Mouse (Mus musculus): ENCODE results near the gene Kansl3. TPM values are rescaled to one million over a fixed set of nuclear protein-coding genes. Genes with fewer than 3 reads are reported as not detected.

The Kansl3 gene
- polyA plus RNA-seq, 1 experiment from 2014 or later: 45.1 TPM

DNA sequence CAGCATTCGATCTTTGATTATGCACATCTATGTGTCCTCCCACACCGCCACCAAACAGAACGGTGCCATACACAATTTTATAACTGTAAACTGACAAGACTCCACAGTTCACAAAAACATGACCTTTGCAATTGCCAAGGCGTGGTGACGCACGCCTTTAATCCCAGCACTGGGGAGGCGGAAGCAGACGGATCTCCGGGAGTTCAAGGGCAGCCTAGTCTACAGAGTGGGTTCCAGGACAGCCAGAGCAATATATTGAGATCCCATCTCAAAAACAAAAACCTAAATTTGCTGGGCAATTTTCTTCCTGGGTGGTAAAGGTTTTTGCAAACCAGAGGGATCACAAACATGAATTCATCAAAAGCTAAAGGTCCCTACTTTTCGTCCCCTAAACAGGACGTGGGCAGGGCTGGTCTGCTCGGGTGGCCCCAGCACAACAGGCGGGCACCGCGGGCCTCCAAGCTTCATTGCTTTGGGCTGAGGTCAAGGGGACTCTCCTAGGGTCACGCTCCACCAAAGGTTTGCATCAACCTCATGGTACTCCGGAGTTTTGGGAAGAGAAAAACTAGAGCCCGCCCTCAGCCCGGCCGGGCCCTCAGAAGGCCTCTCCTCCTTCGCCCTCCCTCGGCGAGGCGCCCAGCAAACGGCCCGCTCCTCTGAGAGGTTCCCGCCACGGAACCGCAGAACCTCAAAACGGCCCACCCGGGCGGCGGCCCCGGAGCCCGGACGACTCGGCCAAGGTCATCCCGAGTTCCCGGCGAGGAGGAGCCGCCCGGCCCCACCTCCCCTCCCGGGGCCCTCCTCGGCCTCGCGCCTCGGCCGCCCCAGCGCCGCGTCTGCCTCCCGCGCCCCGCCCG, 641 bp downstream of the Kansl3 start:
- no peaks in the 10 kb centered on the region for H3K27me3 ChIP-seq (ENCODE audit: control insufficient read depth, insufficient read depth, low read length)
- peak overlapping the region; percentile 84 for H3K9ac ChIP-seq (replicated peaks; ENCODE audit: low read depth, low read length)
- H3K9me3 ChIP-seq (ENCODE audit: control insufficient read depth, low read depth, low read length): no peaks in the 10 kb centered on the region
- H3K4me1 ChIP-seq (ENCODE audit: control insufficient read depth, insufficient read depth, low read length): peaks cover 13% of the 10 kb centered on the region; the same call in 1 of the 2 replicates
- peak overlapping the region; percentile 84 for H3K4me3 ChIP-seq (ENCODE audit: low read depth, low read length)
- peak overlapping the region; percentile 66; the same call in 1 of the 2 replicates for H3K27ac ChIP-seq (ENCODE audit: low read length)
- 3% methylated on average over 53 of the region's 55 CpGs for WGBS
- ATAC-seq (ENCODE audit: insufficient number of reproducible peaks, insufficient read depth, low FRiP score, low read depth): peak; percentile 84
- peak overlapping the region; percentile 80 for H3K4me2 ChIP-seq (replicated peaks; ENCODE audit: low read depth, low read length)
- H3K36me3 ChIP-seq (ENCODE audit: control insufficient read depth, insufficient read depth, low read length): peaks cover 20% of the 10 kb centered on the region

DNA sequence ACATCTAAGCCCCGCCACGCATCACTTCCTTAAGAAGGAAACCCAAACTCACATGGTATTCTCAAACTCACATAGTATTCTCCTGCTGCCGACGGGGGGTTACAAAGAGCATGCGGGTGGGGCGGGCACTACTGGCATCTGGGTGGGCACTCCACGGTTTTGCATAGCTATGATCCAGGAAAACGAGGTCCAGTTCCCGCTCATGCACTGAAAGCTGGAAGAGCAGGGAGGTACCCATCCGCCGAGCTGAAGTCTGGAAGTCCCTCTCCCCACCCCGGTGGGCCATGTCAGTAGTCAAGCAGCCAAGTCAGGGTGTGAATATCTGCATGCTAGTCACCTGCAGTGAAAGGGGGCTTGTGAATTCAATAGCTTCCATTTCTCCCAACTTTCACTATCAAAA, 1.3 kb downstream of the Kansl3 start:
- no peak for ATAC-seq (ENCODE audit: insufficient number of reproducible peaks, insufficient read depth, low FRiP score, low read depth)
- no peak overlapping the region for H3K27ac ChIP-seq (ENCODE audit: low read length)
- H3K4me3 ChIP-seq (ENCODE audit: low read depth, low read length): peak overlapping the region; percentile 84
- no peaks in the 10 kb centered on the region for H3K27me3 ChIP-seq (ENCODE audit: control insufficient read depth, insufficient read depth, low read length)
- H3K9ac ChIP-seq (replicated peaks; ENCODE audit: low read depth, low read length): 0 out of 2 replicates have a peak overlapping the region, but pooled peaks have one; percentile 84
- peak overlapping the region; percentile 80 for H3K4me2 ChIP-seq (replicated peaks; ENCODE audit: low read depth, low read length)
- WGBS: 51% methylated on average over 12 of the region's 12 CpGs
- no peaks in the 10 kb centered on the region for H3K9me3 ChIP-seq (ENCODE audit: control insufficient read depth, low read depth, low read length)
- H3K4me1 ChIP-seq (ENCODE audit: control insufficient read depth, insufficient read depth, low read length): peaks cover 13% of the 10 kb centered on the region; the same call in 1 of the 2 replicates
- peaks cover 20% of the 10 kb centered on the region for H3K36me3 ChIP-seq (ENCODE audit: control insufficient read depth, insufficient read depth, low read length)

DNA sequence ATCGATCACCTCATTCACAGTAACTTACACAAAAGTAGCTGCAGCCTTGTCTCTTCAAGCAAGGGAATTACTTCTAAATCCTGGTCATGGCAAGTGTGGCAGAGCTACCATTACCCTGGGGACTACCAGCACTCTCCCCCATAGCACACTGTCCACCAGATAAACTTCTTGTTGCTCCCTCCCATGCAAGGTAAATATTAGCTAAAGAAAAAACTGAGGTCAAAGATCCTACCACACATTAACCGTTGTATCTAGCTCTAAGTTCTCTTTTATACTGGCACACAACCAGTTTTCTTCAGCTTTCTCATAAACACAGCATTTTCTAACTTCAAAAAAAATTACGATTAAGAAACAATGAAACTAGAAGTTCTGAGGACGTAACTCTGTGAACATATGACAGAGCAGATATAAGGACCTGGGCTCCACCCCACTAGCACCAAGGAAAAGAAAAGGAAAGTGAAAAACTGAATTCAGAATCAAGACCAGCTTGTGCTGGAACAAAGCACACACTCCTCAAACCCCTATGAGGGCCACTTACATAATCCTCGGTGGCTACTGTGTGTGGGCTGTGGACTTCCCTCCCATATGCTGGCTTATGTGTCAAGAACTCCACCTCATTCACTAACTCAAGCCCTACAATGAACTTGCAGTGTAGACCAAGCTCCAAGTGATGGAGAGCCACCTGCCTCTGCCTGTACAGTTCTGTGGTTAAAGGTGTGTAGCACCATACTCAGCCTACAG, 11.9 kb downstream of the Kansl3 start:
- WGBS: 81% methylated on average over 5 of the region's 5 CpGs
- Histone ChIP-seq H3K9me3 (ENCODE audit: control insufficient read depth, low read depth, low read length) (no peaks in the 10 kb centered on the region), H3K27ac (ENCODE audit: low read length) (no peak overlapping the region), H3K36me3 (ENCODE audit: control insufficient read depth, insufficient read depth, low read length) (peaks cover 70% of the 10 kb centered on the region), H3K27me3 (ENCODE audit: control insufficient read depth, insufficient read depth, low read length) (no peaks in the 10 kb centered on the region), H3K4me2 (replicated peaks; ENCODE audit: low read depth, low read length) (no peak overlapping the region), H3K4me3 (ENCODE audit: low read depth, low read length) (no peak overlapping the region), H3K4me1 (ENCODE audit: control insufficient read depth, insufficient read depth, low read length) (no peaks in the 10 kb centered on the region), H3K9ac (replicated peaks; ENCODE audit: low read depth, low read length) (no peak overlapping the region)
- no peak for ATAC-seq (ENCODE audit: insufficient number of reproducible peaks, insufficient read depth, low FRiP score, low read depth)

DNA sequence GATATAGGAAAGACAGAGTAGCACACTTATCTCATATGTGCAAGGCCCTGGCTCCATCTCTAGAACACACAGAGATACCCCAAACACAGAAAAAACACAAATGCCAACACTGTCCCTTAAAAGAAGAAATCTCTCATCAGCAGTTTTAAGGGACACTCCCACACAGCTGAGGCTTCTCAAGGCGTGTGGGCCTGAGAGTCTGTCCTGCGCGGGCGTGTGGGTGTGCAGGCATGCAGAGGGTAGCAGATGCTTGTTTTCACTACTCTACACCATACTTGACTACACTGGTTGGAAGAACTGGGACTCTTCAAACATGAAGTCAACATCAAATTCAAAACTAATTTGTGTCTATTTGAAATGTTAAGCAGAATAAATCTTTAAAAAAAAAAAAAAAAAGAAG, 16.6 kb downstream of the Kansl3 start:
- no peak overlapping the region for H3K27ac ChIP-seq (ENCODE audit: low read length)
- H3K9me3 ChIP-seq (ENCODE audit: control insufficient read depth, low read depth, low read length): no peaks in the 10 kb centered on the region
- H3K36me3 ChIP-seq (ENCODE audit: control insufficient read depth, insufficient read depth, low read length): peaks cover 80% of the 10 kb centered on the region
- H3K9ac ChIP-seq (replicated peaks; ENCODE audit: low read depth, low read length): no peak overlapping the region
- 87% methylated on average over 4 of the region's 4 CpGs for WGBS
- H3K4me3 ChIP-seq (ENCODE audit: low read depth, low read length): no peak overlapping the region
- no peak overlapping the region for H3K4me2 ChIP-seq (replicated peaks; ENCODE audit: low read depth, low read length)
- H3K4me1 ChIP-seq (ENCODE audit: control insufficient read depth, insufficient read depth, low read length): no peaks in the 10 kb centered on the region
- no peak for ATAC-seq (ENCODE audit: insufficient number of reproducible peaks, insufficient read depth, low FRiP score, low read depth)
- no peaks in the 10 kb centered on the region for H3K27me3 ChIP-seq (ENCODE audit: control insufficient read depth, insufficient read depth, low read length)

DNA sequence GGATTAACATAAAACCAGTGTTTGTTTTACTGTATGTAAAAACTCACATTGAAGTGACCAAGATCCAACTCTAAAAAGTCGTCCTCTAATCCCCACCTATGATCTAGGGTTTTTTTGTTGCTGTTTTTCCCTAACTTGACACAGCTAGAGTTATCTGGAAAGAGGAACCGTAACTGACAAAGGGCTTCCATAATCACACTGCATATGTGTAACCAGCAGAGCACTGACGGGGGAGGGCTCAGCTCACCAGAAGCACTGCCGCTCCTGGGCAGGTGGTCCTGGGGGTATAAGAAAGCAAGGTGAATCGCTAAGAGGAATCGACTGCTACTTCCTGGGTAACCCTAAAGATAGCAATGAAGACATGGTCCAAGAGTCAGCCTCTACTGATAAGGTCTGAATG, 26.4 kb downstream of the Kansl3 start:
- 90% methylated on average over 6 of the region's 6 CpGs for WGBS
- Histone ChIP-seq H3K9me3 (ENCODE audit: control insufficient read depth, low read depth, low read length) (no peaks in the 10 kb centered on the region), H3K27ac (ENCODE audit: low read length) (no peak overlapping the region), H3K4me3 (ENCODE audit: low read depth, low read length) (no peak overlapping the region), H3K9ac (replicated peaks; ENCODE audit: low read depth, low read length) (no peak overlapping the region), H3K4me2 (replicated peaks; ENCODE audit: low read depth, low read length) (no peak overlapping the region), H3K36me3 (ENCODE audit: control insufficient read depth, insufficient read depth, low read length) (peaks cover 92% of the 10 kb centered on the region), H3K27me3 (ENCODE audit: control insufficient read depth, insufficient read depth, low read length) (no peaks in the 10 kb centered on the region), H3K4me1 (ENCODE audit: control insufficient read depth, insufficient read depth, low read length) (no peaks in the 10 kb centered on the region)
- no peak for ATAC-seq (ENCODE audit: insufficient number of reproducible peaks, insufficient read depth, low FRiP score, low read depth)

DNA sequence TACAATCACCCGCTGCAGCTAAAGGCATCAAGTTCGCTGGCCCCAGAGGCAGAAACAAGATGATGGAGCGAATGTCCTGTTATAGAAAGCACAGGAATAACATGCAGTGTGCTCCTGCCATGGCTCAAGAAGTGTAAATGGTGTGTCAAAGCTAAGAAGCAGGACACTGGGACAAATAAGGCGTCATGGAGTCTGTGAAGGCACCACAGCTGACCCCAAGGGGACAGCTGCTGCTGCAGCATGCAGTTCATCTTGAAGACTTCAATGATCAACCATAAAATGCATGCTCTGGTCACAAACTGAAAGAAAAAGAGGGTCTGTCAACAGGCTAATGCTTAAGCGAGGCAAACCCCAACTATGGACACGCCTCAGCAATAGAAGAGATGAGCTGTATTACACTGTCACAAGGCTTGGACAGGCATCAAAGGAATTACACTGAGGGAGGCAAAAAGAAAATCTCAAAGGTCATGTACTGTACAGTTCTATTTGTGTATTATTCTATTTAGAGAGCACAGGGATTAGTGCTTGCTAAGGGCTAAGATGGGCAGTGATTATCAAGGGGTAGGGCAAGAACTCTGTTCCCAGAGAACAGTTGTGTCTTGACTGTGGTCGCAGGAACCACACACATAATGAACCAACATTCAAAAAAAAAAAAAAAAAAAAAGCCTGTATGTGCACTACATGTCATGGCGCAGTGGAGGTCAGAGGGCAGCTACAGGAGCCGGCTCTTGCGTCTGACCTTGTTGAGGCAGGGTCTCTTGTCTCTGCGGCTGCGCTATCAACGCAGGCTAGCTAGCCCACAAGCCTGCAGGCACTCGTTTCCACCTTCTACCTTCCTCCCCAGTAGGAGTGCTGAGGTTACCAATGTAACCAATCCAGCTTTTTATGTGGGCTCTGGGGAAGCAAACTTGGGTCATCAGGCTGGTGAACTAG, 35.8 kb downstream of the Kansl3 start:
- H3K27ac ChIP-seq (ENCODE audit: low read length): no peak overlapping the region
- no peak overlapping the region for H3K4me2 ChIP-seq (replicated peaks; ENCODE audit: low read depth, low read length)
- H3K9ac ChIP-seq (replicated peaks; ENCODE audit: low read depth, low read length): no peak overlapping the region
- no peaks in the 10 kb centered on the region for H3K27me3 ChIP-seq (ENCODE audit: control insufficient read depth, insufficient read depth, low read length)
- ATAC-seq (ENCODE audit: insufficient number of reproducible peaks, insufficient read depth, low FRiP score, low read depth): no peak; the same call in 1 of the 2 replicates
- 80% methylated on average over 14 of the region's 14 CpGs for WGBS
- H3K36me3 ChIP-seq (ENCODE audit: control insufficient read depth, insufficient read depth, low read length): peaks cover 30% of the 10 kb centered on the region
- H3K4me1 ChIP-seq (ENCODE audit: control insufficient read depth, insufficient read depth, low read length): no peaks in the 10 kb centered on the region
- H3K4me3 ChIP-seq (ENCODE audit: low read depth, low read length): no peak overlapping the region
- H3K9me3 ChIP-seq (ENCODE audit: control insufficient read depth, low read depth, low read length): no peaks in the 10 kb centered on the region

DNA sequence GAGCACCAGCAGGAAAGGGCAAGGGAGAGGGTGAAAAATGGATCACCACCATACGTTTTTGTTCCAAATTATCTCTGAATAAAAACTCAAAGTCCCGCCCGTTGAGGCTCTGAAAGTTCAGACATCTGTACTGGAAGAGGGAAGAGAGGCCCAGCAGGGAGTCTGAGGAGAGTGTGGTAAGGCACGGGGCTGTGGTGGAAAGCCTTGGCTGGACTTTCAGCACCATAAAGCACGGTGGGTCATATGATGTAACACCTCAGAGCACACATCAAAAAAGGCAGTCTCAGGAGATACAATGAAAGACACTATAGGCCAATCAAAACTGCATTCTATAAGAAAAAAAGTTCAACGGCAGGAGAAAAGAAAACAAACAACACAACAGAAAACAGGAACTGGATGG, 37.2 kb downstream of the Kansl3 start:
- no peaks in the 10 kb centered on the region for H3K4me1 ChIP-seq (ENCODE audit: control insufficient read depth, insufficient read depth, low read length)
- no peak overlapping the region for H3K27ac ChIP-seq (ENCODE audit: low read length)
- WGBS: 76% methylated on average over 6 of the region's 6 CpGs
- no peak overlapping the region for H3K4me2 ChIP-seq (replicated peaks; ENCODE audit: low read depth, low read length)
- H3K9ac ChIP-seq (replicated peaks; ENCODE audit: low read depth, low read length): no peak overlapping the region
- ATAC-seq (ENCODE audit: insufficient number of reproducible peaks, insufficient read depth, low FRiP score, low read depth): no peak
- peaks cover 16% of the 10 kb centered on the region for H3K36me3 ChIP-seq (ENCODE audit: control insufficient read depth, insufficient read depth, low read length)
- no peaks in the 10 kb centered on the region for H3K27me3 ChIP-seq (ENCODE audit: control insufficient read depth, insufficient read depth, low read length)
- H3K4me3 ChIP-seq (ENCODE audit: low read depth, low read length): no peak overlapping the region
- H3K9me3 ChIP-seq (ENCODE audit: control insufficient read depth, low read depth, low read length): no peaks in the 10 kb centered on the region

DNA sequence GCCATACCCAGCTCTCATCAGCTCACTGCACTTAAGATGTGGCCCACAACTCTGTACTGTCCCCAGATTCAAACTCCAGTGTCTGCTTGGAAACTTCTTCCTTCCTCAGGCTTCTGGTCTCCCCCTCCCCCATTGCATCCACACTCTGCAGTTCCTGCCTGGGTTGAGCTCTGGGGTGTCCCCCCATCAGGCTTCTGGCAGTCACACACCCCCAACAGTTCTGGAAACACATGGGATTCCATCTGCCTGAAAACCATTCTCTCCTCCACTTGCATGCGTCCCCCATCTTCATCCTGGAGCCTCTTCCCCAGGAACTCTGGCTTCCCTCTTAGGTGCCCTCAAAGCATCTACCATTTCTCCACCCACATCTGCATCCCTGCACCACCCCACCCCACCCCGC, 42.2 kb downstream of the Kansl3 start:
- no peak for ATAC-seq (ENCODE audit: insufficient number of reproducible peaks, insufficient read depth, low FRiP score, low read depth)
- Histone ChIP-seq H3K4me1 (ENCODE audit: control insufficient read depth, insufficient read depth, low read length) (no peaks in the 10 kb centered on the region), H3K4me2 (replicated peaks; ENCODE audit: low read depth, low read length) (no peak overlapping the region), H3K4me3 (ENCODE audit: low read depth, low read length) (no peak overlapping the region), H3K36me3 (ENCODE audit: control insufficient read depth, insufficient read depth, low read length) (no peaks in the 10 kb centered on the region), H3K9me3 (ENCODE audit: control insufficient read depth, low read depth, low read length) (no peaks in the 10 kb centered on the region), H3K9ac (replicated peaks; ENCODE audit: low read depth, low read length) (no peak overlapping the region), H3K27ac (ENCODE audit: low read length) (no peak overlapping the region), H3K27me3 (ENCODE audit: control insufficient read depth, insufficient read depth, low read length) (no peaks in the 10 kb centered on the region)
- WGBS: 94% methylated on average over 2 of the region's 2 CpGs

Measured in stomach, embryonic 14.5 days (tissue).